Mouse (Mus musculus): ENCODE measurements at regions not wholly inside any gene's neighbourhood (a gene's known extent, or its start where the extent isn't known, plus 50 kb on each side); places are given as distances from the start of the nearest gene placed in this dataset.

DNA sequence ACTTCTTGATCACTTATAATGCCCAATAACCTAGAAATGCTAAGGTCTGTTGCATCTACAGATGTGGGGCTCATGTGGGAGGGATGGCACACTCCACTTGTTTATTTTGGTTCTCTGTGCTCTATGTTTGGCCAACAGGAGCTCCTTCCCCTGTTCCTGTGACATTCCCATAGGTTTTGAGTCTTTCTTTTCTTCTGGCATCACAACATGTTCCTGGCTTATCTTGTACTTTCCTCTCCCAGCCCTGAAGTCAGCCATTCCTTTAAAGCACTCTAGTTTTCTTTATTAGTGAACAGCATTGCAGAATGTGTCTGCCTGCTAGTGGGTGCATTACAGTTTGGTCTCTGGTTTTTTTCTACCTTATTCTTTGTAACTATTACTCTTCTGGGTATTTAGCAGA lies 92.6 kb upstream of the Stc2 start:
- H3K36me3 ChIP-seq (replicated peaks), result no peaks in the 10 kb centered on the region
- no peak overlapping the region for H3K4me2 ChIP-seq
- no peak overlapping the region for H3K27ac ChIP-seq
- H3K4me3 ChIP-seq, result no peak overlapping the region
- no peaks in the 10 kb centered on the region for H3K9me3 ChIP-seq
- H3K9ac ChIP-seq, result no peak overlapping the region
- H3K27me3 ChIP-seq (replicated peaks), result no peaks in the 10 kb centered on the region
- ATAC-seq (replicated peaks), result no peak
- no peaks in the 10 kb centered on the region for H3K4me1 ChIP-seq

- H3K27me3 ChIP-seq (replicated peaks), result no peaks in the 10 kb centered on the region
- no peak overlapping the region for H3K9ac ChIP-seq
- WGBS, result 82% methylated on average over 4 of the region's 4 CpGs
- no peak overlapping the region for H3K4me2 ChIP-seq
- no peak for ATAC-seq (replicated peaks)
- H3K4me1 ChIP-seq, result no peaks in the 10 kb centered on the region
- no peak overlapping the region for H3K4me3 ChIP-seq
- H3K36me3 ChIP-seq (replicated peaks), result no peaks in the 10 kb centered on the region
- H3K9me3 ChIP-seq, result no peaks in the 10 kb centered on the region
- no peak overlapping the region for H3K27ac ChIP-seq
These were observed 92.0 kb upstream of the Stc2 start for GRCm38 (mm10) chr11:31461824-31462223.

GRCm38 (mm10) chr11:31461348-31461747 lies 91.5 kb upstream of the Stc2 start:
- H3K4me1 ChIP-seq, result no peaks in the 10 kb centered on the region
- H3K4me2 ChIP-seq, result no peak overlapping the region
- no peak overlapping the region for H3K9ac ChIP-seq
- no peaks in the 10 kb centered on the region for H3K27me3 ChIP-seq (replicated peaks)
- ATAC-seq (replicated peaks), result no peak
- no peaks in the 10 kb centered on the region for H3K36me3 ChIP-seq (replicated peaks)
- no peak overlapping the region for H3K4me3 ChIP-seq
- whole genome bisulfite sequencing, result 74% methylated on average over 3 of the region's 3 CpGs
- no peak overlapping the region for H3K27ac ChIP-seq
- H3K9me3 ChIP-seq, result no peaks in the 10 kb centered on the region

DNA sequence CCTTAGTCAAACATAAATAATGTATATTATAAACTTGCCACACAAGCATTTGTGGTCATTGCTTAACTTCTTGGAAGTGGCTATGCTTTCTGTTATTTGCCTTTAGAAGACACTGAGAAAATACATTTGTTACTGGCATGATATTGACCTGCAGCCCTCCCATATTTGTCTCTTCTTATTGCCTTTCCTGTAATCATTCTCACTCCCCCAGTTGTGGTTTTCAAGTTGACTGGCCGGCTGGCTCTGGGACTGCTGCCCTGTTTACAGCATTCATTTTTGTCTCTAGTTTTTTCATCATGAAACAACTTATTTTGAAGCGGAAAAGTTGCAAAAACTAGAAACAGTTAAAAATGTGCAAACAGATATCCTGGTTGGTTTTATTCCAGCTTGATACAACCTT lies 57.5 kb upstream of the Stc2 start:
- Histone ChIP-seq H3K27ac (no peak overlapping the region), H3K27me3 (replicated peaks) (no peaks in the 10 kb centered on the region), H3K4me3 (no peak overlapping the region), H3K9ac (no peak overlapping the region), H3K4me1 (no peaks in the 10 kb centered on the region), H3K9me3 (no peaks in the 10 kb centered on the region), H3K36me3 (replicated peaks) (no peaks in the 10 kb centered on the region), H3K4me2 (no peak overlapping the region)
- ATAC-seq (replicated peaks), result no peak
- WGBS, result 94% methylated on average over 2 of the region's 2 CpGs

Data from midbrain, embryonic 15.5 days (tissue).